Mouse (Mus musculus) C2C12 (cell line): ENCODE data around the gene Cnnm2. TPM values are rescaled to one million over a fixed set of nuclear protein-coding genes. Genes with fewer than 3 reads are reported as not detected.
"Not testable (repeated sequence)": the region's sequence is repeated elsewhere in the genome, so short reads cannot be mapped to it uniquely, and the experiment has no call there.

ENCODE experiments used
- H3K27me3 ChIP-seq: one replicate; pipeline ENCODE4 v1.6.1; 2011; ENCODE audit not compliant: control insufficient read depth, insufficient read depth, insufficient read length
- H3K36me3 ChIP-seq: one replicate; pipeline ENCODE4 v1.6.1; 2011; ENCODE audit not compliant: control insufficient read depth, insufficient read depth
- H3K4me3 ChIP-seq: one replicate; pipeline ENCODE4 v1.5.1; 2011; ENCODE audit warnings: mild to moderate bottlenecking, control low read depth; ENCODE audit not compliant: poor library complexity, insufficient read depth, severe bottlenecking
- H3K79me2 ChIP-seq: one replicate; pipeline ENCODE4 v1.6.1; 2011; ENCODE audit not compliant: control insufficient read depth, insufficient read depth
- H3K79me3 ChIP-seq: one replicate; pipeline ENCODE4 v1.6.1; 2011; ENCODE audit warnings: low read depth, control low read depth
- H3ac ChIP-seq: one replicate; pipeline ENCODE3; 2011; ENCODE audit warnings: low read depth; ENCODE audit not compliant: control insufficient read depth, insufficient read length
- CEBPB ChIP-seq: IDR thresholded peaks from one replicate; pipeline ENCODE4 v1.6.1; 2011; ENCODE audit warnings: low read depth, mild to moderate bottlenecking, control low read depth, moderate library complexity
- CTCF ChIP-seq: IDR thresholded peaks from one replicate; pipeline ENCODE4 v1.5.1; 2011; ENCODE audit not compliant: control insufficient read depth, insufficient read depth, insufficient read length
- FOSL1 ChIP-seq: IDR thresholded peaks from one replicate; pipeline ENCODE4 v1.8.0; 2011; ENCODE audit warnings: mild to moderate bottlenecking, low read length; ENCODE audit not compliant: poor library complexity, insufficient read depth, severe bottlenecking
- MAX ChIP-seq: IDR thresholded peaks from one replicate; pipeline ENCODE4 v1.6.1; 2011; ENCODE audit warnings: mild to moderate bottlenecking, control low read depth
- MYOD1 ChIP-seq: IDR thresholded peaks from one replicate; pipeline ENCODE4 v1.6.1; 2011; ENCODE audit warnings: low read depth; ENCODE audit not compliant: control insufficient read depth, insufficient read length
- MYOG ChIP-seq: IDR thresholded peaks from one replicate; pipeline ENCODE4 v1.6.1; 2011; ENCODE audit not compliant: control insufficient read depth, insufficient read length; ENCODE audit errors: extremely low read depth
- USF1 ChIP-seq: IDR thresholded peaks from one replicate; pipeline ENCODE4 v1.6.1; 2011; ENCODE audit warnings: low read depth, mild to moderate bottlenecking, control low read depth, moderate library complexity
- polyA plus RNA-seq: library from polyadenylated mRNA; unstranded; fragments of >200 nt; fragmentation: generic; extraction: Trizol; gene quantifications from one replicate; pipeline ENCODE4 v1.2.1, GENCODE M21; 2012; ENCODE audit warnings: missing spikeins

Cnnm2 gene
- polyA plus RNA-seq, 1 experiment: 4.1 TPM

DNA sequence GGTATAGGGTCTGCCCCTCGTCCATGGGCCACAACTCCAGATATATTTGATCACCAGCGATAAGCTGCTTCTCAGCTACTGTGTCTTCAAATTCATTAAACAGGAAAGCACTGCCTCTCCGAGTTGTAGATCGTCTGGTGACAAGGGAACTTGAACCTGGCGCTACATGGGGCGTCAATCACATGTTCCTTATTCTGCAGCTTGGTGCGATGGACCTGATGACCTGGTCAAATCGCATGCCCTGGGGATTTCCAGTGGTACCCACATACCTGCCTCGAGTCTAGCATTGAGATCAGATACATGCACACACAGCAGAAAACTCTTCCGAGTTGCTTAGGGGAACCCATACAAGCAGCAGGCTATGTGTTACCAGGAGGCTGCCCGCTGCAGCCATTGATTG is 8.4 kb downstream of the Cnnm2 start:
- no peaks in the 10 kb centered on the region for H3K36me3 ChIP-seq
- H3K79me3 ChIP-seq: no peaks in the 10 kb centered on the region
- no peak overlapping the region for H3K4me3 ChIP-seq
- H3ac ChIP-seq: no peak overlapping the region
- no peak for TF ChIP-seq MYOG
- no peak for TF ChIP-seq CTCF
- TF ChIP-seq CEBPB: no peak
- TF ChIP-seq MYOD1: no peak
- TF ChIP-seq MAX: no peak
- no peak for TF ChIP-seq USF1
- no peak for TF ChIP-seq FOSL1
- no peaks in the 10 kb centered on the region for H3K27me3 ChIP-seq
- H3K79me2 ChIP-seq: no peaks in the 10 kb centered on the region

DNA sequence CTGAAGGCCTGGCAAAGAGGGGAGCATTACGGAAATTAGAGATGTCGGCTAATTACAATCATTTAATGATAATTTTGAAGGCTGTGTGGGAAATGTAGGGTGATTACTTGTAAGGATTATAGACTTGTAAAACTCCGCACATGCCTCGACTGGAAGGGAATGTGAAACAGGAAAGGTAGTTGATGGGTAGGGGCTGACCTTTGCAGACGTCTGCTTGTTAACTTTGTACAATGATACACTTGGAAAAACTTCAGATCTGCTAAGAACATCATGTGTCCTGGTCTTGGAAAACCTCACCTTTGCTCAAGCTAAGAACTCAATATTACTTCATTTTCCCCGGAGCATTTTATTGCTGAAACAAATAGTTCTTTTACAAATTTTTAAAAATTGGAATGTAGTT is 10.4 kb downstream of the Cnnm2 start:
- no peaks in the 10 kb centered on the region for H3K79me3 ChIP-seq
- H3ac ChIP-seq: no peak overlapping the region
- no peak overlapping the region for H3K4me3 ChIP-seq
- H3K27me3 ChIP-seq: no peaks in the 10 kb centered on the region
- H3K79me2 ChIP-seq: no peaks in the 10 kb centered on the region
- no peaks in the 10 kb centered on the region for H3K36me3 ChIP-seq
- TF ChIP-seq MAX (no peak), USF1 (no peak), MYOG (no peak), MYOD1 (no peak), FOSL1 (no peak), CTCF (no peak), CEBPB (no peak)

DNA sequence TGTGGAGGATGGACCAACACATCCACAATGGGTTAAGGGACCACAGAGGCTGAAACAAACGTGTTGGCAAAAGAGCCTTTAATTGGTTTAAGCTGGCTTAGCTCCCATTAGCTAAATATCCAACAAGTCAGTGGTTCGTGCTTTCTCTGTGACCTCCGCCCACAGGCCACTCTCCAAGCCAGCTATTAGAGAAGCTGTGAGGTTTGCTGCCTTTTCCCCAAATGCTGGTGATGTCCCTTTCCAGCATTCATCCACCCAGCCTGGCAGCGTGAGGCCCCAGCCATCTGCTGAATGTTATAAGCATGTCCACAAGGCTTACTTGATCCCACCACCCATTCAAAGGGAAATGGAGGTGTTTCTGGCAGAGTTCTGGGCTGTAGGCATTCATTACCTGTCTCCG is 15.0 kb downstream of the Cnnm2 start:
- H3K79me2 ChIP-seq: no peaks in the 10 kb centered on the region
- TF ChIP-seq FOSL1 (no peak), CTCF (no peak), CEBPB (no peak), MYOG (no peak), MAX (no peak), USF1 (no peak), MYOD1 (no peak)
- no peak overlapping the region for H3K4me3 ChIP-seq
- H3K79me3 ChIP-seq: no peaks in the 10 kb centered on the region
- no peak overlapping the region for H3ac ChIP-seq
- no peaks in the 10 kb centered on the region for H3K36me3 ChIP-seq
- H3K27me3 ChIP-seq: no peaks in the 10 kb centered on the region

DNA sequence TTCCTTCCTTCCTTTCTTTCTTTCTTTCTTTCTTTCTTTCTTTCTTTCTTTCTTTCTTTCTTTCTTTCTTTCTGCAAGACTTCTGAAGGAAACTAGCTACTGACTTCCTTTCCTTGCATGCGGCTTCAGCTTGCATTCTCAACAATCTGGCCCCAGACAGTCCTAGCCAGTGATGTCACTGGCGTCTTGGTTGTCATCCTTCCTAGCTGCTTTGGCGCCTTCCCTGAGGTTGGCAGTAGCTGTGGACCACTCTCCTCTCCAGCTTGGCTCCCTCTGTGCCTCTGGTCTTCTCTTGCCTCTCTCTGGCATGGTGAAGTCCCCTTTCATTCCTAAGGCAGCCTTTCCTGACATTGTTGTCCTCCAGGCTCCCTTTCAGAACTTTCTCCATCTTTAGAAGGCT is 15.5 kb downstream of the Cnnm2 start:
- H3K4me3 ChIP-seq: no peak overlapping the region
- H3K36me3 ChIP-seq: no peaks in the 10 kb centered on the region
- TF ChIP-seq CTCF: no peak
- no peak for TF ChIP-seq MAX
- no peak for TF ChIP-seq USF1
- no peak for TF ChIP-seq CEBPB
- no peaks in the 10 kb centered on the region for H3K79me3 ChIP-seq
- no peaks in the 10 kb centered on the region for H3K79me2 ChIP-seq
- no peak overlapping the region for H3ac ChIP-seq
- no peaks in the 10 kb centered on the region for H3K27me3 ChIP-seq

DNA sequence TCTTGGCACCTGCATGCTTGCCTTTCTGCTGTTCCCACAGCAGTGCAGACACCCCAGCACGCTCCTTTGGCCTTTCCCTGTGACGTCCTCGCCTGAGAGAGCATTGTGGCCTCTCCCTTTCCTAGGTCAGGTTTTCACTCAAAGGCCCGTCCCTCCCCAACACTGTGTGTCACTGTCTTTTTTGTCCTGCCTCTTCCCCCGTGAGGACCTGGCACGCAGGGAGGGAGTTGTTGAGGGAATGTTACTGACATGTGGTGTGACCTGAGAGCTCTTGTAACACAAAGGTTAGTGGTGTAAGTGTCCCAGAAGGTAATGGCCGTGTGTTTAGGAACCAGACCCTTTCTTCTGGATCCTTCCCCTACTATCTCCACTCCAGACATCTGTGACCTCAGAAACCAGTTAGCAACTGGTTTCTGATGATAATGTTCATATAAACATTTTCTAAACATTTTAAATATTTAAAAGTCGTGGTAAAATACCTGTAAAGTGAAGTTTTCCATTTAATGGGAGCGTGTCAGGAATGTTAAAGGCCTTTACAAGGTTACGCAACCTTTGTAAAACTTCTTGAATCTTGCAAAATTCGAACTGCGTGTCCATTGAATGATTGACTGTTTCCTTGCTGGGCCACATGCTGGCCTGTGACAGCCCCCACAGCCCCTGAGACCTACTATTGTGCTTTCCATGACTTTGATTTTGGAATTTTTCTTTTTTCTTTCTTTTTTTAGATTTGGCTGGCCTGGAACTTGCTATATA is 16.7 kb downstream of the Cnnm2 start:
- no peaks in the 10 kb centered on the region for H3K79me3 ChIP-seq
- H3K79me2 ChIP-seq: no peaks in the 10 kb centered on the region
- no peaks in the 10 kb centered on the region for H3K27me3 ChIP-seq
- no peak overlapping the region for H3ac ChIP-seq
- H3K36me3 ChIP-seq: no peaks in the 10 kb centered on the region
- TF ChIP-seq CTCF (no peak), USF1 (no peak), CEBPB (peak; percentile 22)
- H3K4me3 ChIP-seq: no peak overlapping the region

DNA sequence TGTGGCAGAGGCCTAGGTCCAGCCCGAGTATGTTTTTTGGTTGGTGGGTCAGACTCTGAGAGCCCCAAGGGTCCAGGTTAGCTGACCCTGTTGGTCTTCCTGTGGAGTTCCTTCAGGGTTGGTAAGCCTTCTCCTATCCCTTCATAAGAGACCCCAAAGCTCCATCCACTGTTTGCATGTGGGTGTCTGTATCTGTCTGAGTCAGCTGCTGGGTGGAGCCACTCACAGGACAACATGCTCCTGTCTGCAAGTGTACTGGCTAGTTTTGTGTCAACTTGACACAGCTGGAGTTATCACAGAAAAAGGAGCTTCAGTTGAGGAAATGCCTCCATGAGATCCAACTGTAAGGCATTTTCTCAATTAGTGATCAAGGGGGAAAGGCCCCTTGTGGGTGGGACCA is 17.7 kb downstream of the Cnnm2 start:
- H3K27me3 ChIP-seq, H3ac ChIP-seq, H3K4me3 ChIP-seq, H3K36me3 ChIP-seq, H3K79me2 ChIP-seq, H3K79me3 ChIP-seq: not testable (repeated sequence)
